Mouse (Mus musculus): Measurements from ENCODE around the gene Pga5.

DNA sequence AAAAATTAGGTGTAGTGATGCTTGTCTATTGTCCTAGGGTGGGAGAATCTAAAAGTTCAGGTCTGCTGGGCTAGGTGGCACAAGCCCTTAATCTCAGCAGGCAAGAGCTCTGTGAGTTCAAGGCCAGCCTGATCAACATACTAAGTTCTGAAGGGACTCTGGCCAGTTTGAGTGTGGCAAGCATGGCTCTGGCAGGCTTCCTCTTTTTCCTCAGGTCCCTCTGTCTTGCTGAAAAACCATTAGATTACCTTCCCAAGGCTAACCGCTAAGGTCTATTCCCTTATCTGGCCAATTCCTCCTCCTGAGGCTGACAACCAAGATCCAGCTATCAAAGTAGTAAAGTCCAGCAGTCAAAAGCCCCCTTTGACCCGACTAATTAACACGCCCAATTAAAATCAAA is 15.2 kb downstream of the Pga5 start:
- TF ChIP-seq CTCF (IDR thresholded peaks at IDR 0.05; ENCODE audit: insufficient read depth, low read depth, low read length) (no peak), POLR2A (IDR thresholded peaks at IDR 0.05; ENCODE audit: insufficient read depth, low read depth, low read length) (no peak)
